Mouse (Mus musculus): ENCODE results near the gene Igf2bp3. TPM values are rescaled to one million over a fixed set of nuclear protein-coding genes. Genes with fewer than 3 reads are reported as not detected.

Igf2bp3 gene
- polyA plus RNA-seq, 1 experiment from 2014 or later, result 145 TPM

GRCm38 (mm10) chr6:49206416-49206815 is 8.3 kb downstream of the Igf2bp3 start:
- 100% methylated on average over 1 of the region's 1 CpGs for WGBS

GRCm38 (mm10) chr6:49195188-49195587 is 19.6 kb downstream of the Igf2bp3 start:
- no peaks in the 10 kb centered on the region for H3K4me1 ChIP-seq (ENCODE audit: control insufficient read depth, insufficient read depth, low read length)
- H3K9ac ChIP-seq (ENCODE audit: low read length), result no peak overlapping the region
- DNase-seq (ENCODE audit: low spot score, missing footprints) (no peak), ATAC-seq (ENCODE audit: low FRiP score) (no peak)
- no peaks in the 10 kb centered on the region for H3K9me3 ChIP-seq (ENCODE audit: control insufficient read depth, low read length)
- peaks cover 15% of the 10 kb centered on the region; the same call in 1 of the 2 replicates for H3K36me3 ChIP-seq (ENCODE audit: control insufficient read depth, insufficient read depth, low read length)
- no peak overlapping the region for H3K27ac ChIP-seq (ENCODE audit: low read depth, low read length)
- H3K4me3 ChIP-seq (ENCODE audit: low read depth, low read length), result no peak overlapping the region
- no peak overlapping the region for H3K4me2 ChIP-seq
- H3K27me3 ChIP-seq (ENCODE audit: control insufficient read depth, insufficient read depth, low read length), result no peaks in the 10 kb centered on the region
- WGBS, result 93% methylated on average over 10 of the region's 10 CpGs

More at GRCm38 (mm10) chr6:49206416-49206815, 8.3 kb downstream of the Igf2bp3 start:
- Histone ChIP-seq H3K27ac (ENCODE audit: low read depth, low read length) (no peak overlapping the region), H3K36me3 (ENCODE audit: control insufficient read depth, insufficient read depth, low read length) (peaks cover 9% of the 10 kb centered on the region; the same call in 1 of the 2 replicates), H3K27me3 (ENCODE audit: control insufficient read depth, insufficient read depth, low read length) (no peaks in the 10 kb centered on the region), H3K4me2 (no peak overlapping the region), H3K9me3 (ENCODE audit: control insufficient read depth, low read length) (no peaks in the 10 kb centered on the region), H3K9ac (ENCODE audit: low read length) (no peak overlapping the region), H3K4me1 (ENCODE audit: control insufficient read depth, insufficient read depth, low read length) (peaks cover 15% of the 10 kb centered on the region), H3K4me3 (ENCODE audit: low read depth, low read length) (no peak overlapping the region)
- DNase-seq (ENCODE audit: low spot score, missing footprints) (no peak), ATAC-seq (ENCODE audit: low FRiP score) (no peak)

- H3K9ac ChIP-seq (ENCODE audit: low read length), result no peak overlapping the region
- H3K4me2 ChIP-seq, result no peak overlapping the region
- no peak overlapping the region for H3K4me3 ChIP-seq (ENCODE audit: low read depth, low read length)
- H3K36me3 ChIP-seq (ENCODE audit: control insufficient read depth, insufficient read depth, low read length), result peaks cover 15% of the 10 kb centered on the region; the same call in 1 of the 2 replicates
- H3K27me3 ChIP-seq (ENCODE audit: control insufficient read depth, insufficient read depth, low read length), result no peaks in the 10 kb centered on the region
- H3K4me1 ChIP-seq (ENCODE audit: control insufficient read depth, insufficient read depth, low read length), result no peaks in the 10 kb centered on the region
- DNase-seq (ENCODE audit: low spot score, missing footprints), result no peak
- ATAC-seq (ENCODE audit: low FRiP score), result no peak
- peaks cover 2% of the 10 kb centered on the region; the same call in 1 of the 2 replicates for H3K9me3 ChIP-seq (ENCODE audit: control insufficient read depth, low read length)
- WGBS, result 94% methylated on average over 4 of the region's 4 CpGs
- H3K27ac ChIP-seq (ENCODE audit: low read depth, low read length), result no peak overlapping the region
Observed at GRCm38 (mm10) chr6:49194536-49194935, 20.2 kb downstream of the Igf2bp3 start.

GRCm38 (mm10) chr6:49189363-49189762 is 25.4 kb downstream of the Igf2bp3 start:
- Histone ChIP-seq H3K27me3 (ENCODE audit: control insufficient read depth, insufficient read depth, low read length) (no peaks in the 10 kb centered on the region), H3K9ac (ENCODE audit: low read length) (no peak overlapping the region), H3K4me1 (ENCODE audit: control insufficient read depth, insufficient read depth, low read length) (no peaks in the 10 kb centered on the region), H3K4me2 (no peak overlapping the region), H3K27ac (ENCODE audit: low read depth, low read length) (no peak overlapping the region), H3K4me3 (ENCODE audit: low read depth, low read length) (no peak overlapping the region), H3K9me3 (ENCODE audit: control insufficient read depth, low read length) (peaks cover 4% of the 10 kb centered on the region; the same call in 1 of the 2 replicates), H3K36me3 (ENCODE audit: control insufficient read depth, insufficient read depth, low read length) (peaks cover 10% of the 10 kb centered on the region; the same call in 1 of the 2 replicates)
- DNase-seq (ENCODE audit: low spot score, missing footprints), result no peak
- ATAC-seq (ENCODE audit: low FRiP score), result no peak

- Histone ChIP-seq H3K4me2 (no peak overlapping the region), H3K4me1 (ENCODE audit: control insufficient read depth, insufficient read depth, low read length) (no peaks in the 10 kb centered on the region), H3K36me3 (ENCODE audit: control insufficient read depth, insufficient read depth, low read length) (peaks cover 10% of the 10 kb centered on the region; the same call in 1 of the 2 replicates), H3K27me3 (ENCODE audit: control insufficient read depth, insufficient read depth, low read length) (no peaks in the 10 kb centered on the region), H3K4me3 (ENCODE audit: low read depth, low read length) (no peak overlapping the region), H3K9me3 (ENCODE audit: control insufficient read depth, low read length) (peaks cover 4% of the 10 kb centered on the region; the same call in 1 of the 2 replicates), H3K27ac (ENCODE audit: low read depth, low read length) (no peak overlapping the region), H3K9ac (ENCODE audit: low read length) (no peak overlapping the region)
- DNase-seq (ENCODE audit: low spot score, missing footprints) (no peak), ATAC-seq (ENCODE audit: low FRiP score) (no peak)
- WGBS, result 85% methylated on average over 7 of the region's 7 CpGs
Observed at GRCm38 (mm10) chr6:49187299-49187698, 27.5 kb downstream of the Igf2bp3 start.

- WGBS, result 87% methylated on average over 5 of the region's 5 CpGs
- no peaks in the 10 kb centered on the region for H3K27me3 ChIP-seq (ENCODE audit: control insufficient read depth, insufficient read depth, low read length)
- no peak for ATAC-seq (ENCODE audit: low FRiP score)
- H3K4me3 ChIP-seq (ENCODE audit: low read depth, low read length), result no peak overlapping the region
- no peak overlapping the region for H3K27ac ChIP-seq (ENCODE audit: low read depth, low read length)
- no peak overlapping the region for H3K4me2 ChIP-seq
- no peak for DNase-seq (ENCODE audit: low spot score, missing footprints)
- H3K9me3 ChIP-seq (ENCODE audit: control insufficient read depth, low read length), result no peaks in the 10 kb centered on the region
- H3K4me1 ChIP-seq (ENCODE audit: control insufficient read depth, insufficient read depth, low read length), result 0 out of 2 replicates have a peak, but pooled peaks cover 2% of the 10 kb centered on the region
- H3K9ac ChIP-seq (ENCODE audit: low read length), result no peak overlapping the region
- H3K36me3 ChIP-seq (ENCODE audit: control insufficient read depth, insufficient read depth, low read length), result no peaks in the 10 kb centered on the region
Observed at GRCm38 (mm10) chr6:49176018-49176417, 38.7 kb downstream of the Igf2bp3 start.

GRCm38 (mm10) chr6:49174616-49175015 is 40.1 kb downstream of the Igf2bp3 start:
- H3K4me2 ChIP-seq, result no peak overlapping the region
- H3K27me3 ChIP-seq (ENCODE audit: control insufficient read depth, insufficient read depth, low read length), result no peaks in the 10 kb centered on the region
- no peaks in the 10 kb centered on the region for H3K36me3 ChIP-seq (ENCODE audit: control insufficient read depth, insufficient read depth, low read length)
- no peak overlapping the region for H3K9ac ChIP-seq (ENCODE audit: low read length)
- DNase-seq (ENCODE audit: low spot score, missing footprints), result no peak
- no peak overlapping the region for H3K4me3 ChIP-seq (ENCODE audit: low read depth, low read length)
- no peak for ATAC-seq (ENCODE audit: low FRiP score)
- 0 out of 2 replicates have a peak, but pooled peaks cover 2% of the 10 kb centered on the region for H3K4me1 ChIP-seq (ENCODE audit: control insufficient read depth, insufficient read depth, low read length)
- H3K9me3 ChIP-seq (ENCODE audit: control insufficient read depth, low read length), result no peaks in the 10 kb centered on the region
- H3K27ac ChIP-seq (ENCODE audit: low read depth, low read length), result no peak overlapping the region

GRCm38 (mm10) chr6:49173674-49174073 is 41.1 kb downstream of the Igf2bp3 start:
- Histone ChIP-seq H3K9me3 (ENCODE audit: control insufficient read depth, low read length) (no peaks in the 10 kb centered on the region), H3K36me3 (ENCODE audit: control insufficient read depth, insufficient read depth, low read length) (no peaks in the 10 kb centered on the region), H3K9ac (ENCODE audit: low read length) (no peak overlapping the region), H3K4me1 (ENCODE audit: control insufficient read depth, insufficient read depth, low read length) (0 out of 2 replicates have a peak, but pooled peaks cover 2% of the 10 kb centered on the region), H3K4me2 (no peak overlapping the region), H3K27me3 (ENCODE audit: control insufficient read depth, insufficient read depth, low read length) (no peaks in the 10 kb centered on the region), H3K4me3 (ENCODE audit: low read depth, low read length) (no peak overlapping the region), H3K27ac (ENCODE audit: low read depth, low read length) (no peak overlapping the region)
- DNase-seq (ENCODE audit: low spot score, missing footprints) (no peak), ATAC-seq (ENCODE audit: low FRiP score) (no peak)
- 97% methylated on average over 4 of the region's 4 CpGs for WGBS

GRCm38 (mm10) chr6:49173265-49173664 is 41.5 kb downstream of the Igf2bp3 start:
- no peak for ATAC-seq (ENCODE audit: low FRiP score)

More at GRCm38 (mm10) chr6:49173265-49173664, 41.5 kb downstream of the Igf2bp3 start:
- Histone ChIP-seq H3K4me2 (no peak overlapping the region), H3K9me3 (ENCODE audit: control insufficient read depth, low read length) (no peaks in the 10 kb centered on the region), H3K9ac (ENCODE audit: low read length) (no peak overlapping the region), H3K27me3 (ENCODE audit: control insufficient read depth, insufficient read depth, low read length) (no peaks in the 10 kb centered on the region), H3K4me1 (ENCODE audit: control insufficient read depth, insufficient read depth, low read length) (0 out of 2 replicates have a peak, but pooled peaks cover 2% of the 10 kb centered on the region), H3K4me3 (ENCODE audit: low read depth, low read length) (no peak overlapping the region), H3K27ac (ENCODE audit: low read depth, low read length) (no peak overlapping the region), H3K36me3 (ENCODE audit: control insufficient read depth, insufficient read depth, low read length) (no peaks in the 10 kb centered on the region)
- no peak for DNase-seq (ENCODE audit: low spot score, missing footprints)
- 91% methylated on average over 7 of the region's 7 CpGs for WGBS

Measured in midbrain, embryonic 11.5 days (tissue).